Mouse (Mus musculus) heart, embryonic 10.5 days (tissue): ENCODE results near the gene St6gal1. TPM values are rescaled to one million over a fixed set of nuclear protein-coding genes. Genes with fewer than 3 reads are reported as not detected.
A peak's percentile ranks its signal among the peaks of the same experiment; 100 is the strongest.

Experiments used
- DNase-seq: peaks from one replicate; pipeline ENCODE4 v3.0.0-alpha.2; 2017; ENCODE audit warnings: low spot score
- H3K27ac ChIP-seq: fragments of 300-500 bp; sonication (generic); 2 replicates; pipeline ENCODE4 v1.5.1; 2016; ENCODE audit warnings: mild to moderate bottlenecking
- H3K27me3 ChIP-seq: fragments of 300-500 bp; sonication (generic); 2 replicates; pipeline ENCODE4 v1.6.1; 2016; ENCODE audit warnings: mild to moderate bottlenecking; ENCODE audit not compliant: poor library complexity, insufficient read depth, severe bottlenecking
- H3K36me3 ChIP-seq: fragments of 300-500 bp; sonication (generic); 2 replicates; pipeline ENCODE4 v1.6.1; 2016; ENCODE audit warnings: mild to moderate bottlenecking, moderate library complexity
- H3K4me1 ChIP-seq: fragments of 300-500 bp; sonication (generic); 2 replicates; pipeline ENCODE4 v1.6.1; 2016; ENCODE audit warnings: mild to moderate bottlenecking
- H3K4me3 ChIP-seq: fragments of 300-500 bp; sonication (generic); 2 replicates; pipeline ENCODE4 v1.5.1; 2016; ENCODE audit warnings: mild to moderate bottlenecking, moderate library complexity
- H3K9me3 ChIP-seq: fragments of 300-500 bp; sonication (generic); 2 replicates; pipeline ENCODE4 v1.6.1; 2016; ENCODE audit warnings: mild to moderate bottlenecking, moderate library complexity
- WGBS: fragments of 180-500 bp; shearing (Covaris S2); methylation state at CpG from one replicate; pipeline ENCODE4 v1.1.7; 2016; 5-methylcytosine and 5-hydroxymethylcytosine counted together
- polyA plus RNA-seq: library from polyadenylated mRNA; unstranded; fragments of >200 nt; fragmentation: Nextera tagmentation; extraction: Ambion mirVana; gene quantifications from 2 replicates; pipeline ENCODE4 v1.2.1, GENCODE M21; 2016

Gene St6gal1
- polyA plus RNA-seq, 1 experiment from 2014 or later: 18.0 TPM

- Histone ChIP-seq H3K36me3 (no peaks in the 10 kb centered on the region), H3K27me3 (no peaks in the 10 kb centered on the region), H3K27ac (no peak overlapping the region), H3K9me3 (no peaks in the 10 kb centered on the region), H3K4me1 (no peaks in the 10 kb centered on the region), H3K4me3 (no peak overlapping the region)
- DNase-seq: no peak
- 82% methylated on average over 7 of the region's 7 CpGs for WGBS
These were observed 146.2 kb downstream of the St6gal1 start for GRCm38 (mm10) chr16:23370724-23371123.

- Histone ChIP-seq H3K27me3 (no peaks in the 10 kb centered on the region), H3K4me1 (no peaks in the 10 kb centered on the region), H3K9me3 (no peaks in the 10 kb centered on the region), H3K27ac (no peak overlapping the region), H3K4me3 (no peak overlapping the region), H3K36me3 (no peaks in the 10 kb centered on the region)
- no peak for DNase-seq
- WGBS: 66% methylated on average over 2 of the region's 2 CpGs
These were observed 147.8 kb downstream of the St6gal1 start for GRCm38 (mm10) chr16:23372340-23372739.

GRCm38 (mm10) chr16:23374068-23374467 is 149.5 kb downstream of the St6gal1 start:
- Histone ChIP-seq H3K4me1 (no peaks in the 10 kb centered on the region), H3K9me3 (no peaks in the 10 kb centered on the region), H3K36me3 (no peaks in the 10 kb centered on the region), H3K4me3 (no peak overlapping the region), H3K27ac (no peak overlapping the region), H3K27me3 (0 out of 2 replicates have a peak, but pooled peaks cover 5% of the 10 kb centered on the region)
- WGBS: 85% methylated on average over 4 of the region's 4 CpGs
- no peak for DNase-seq

GRCm38 (mm10) chr16:23374938-23375337 is 150.4 kb downstream of the St6gal1 start:
- Histone ChIP-seq H3K27ac (no peak overlapping the region), H3K36me3 (no peaks in the 10 kb centered on the region), H3K4me3 (no peak overlapping the region), H3K27me3 (0 out of 2 replicates have a peak, but pooled peaks cover 5% of the 10 kb centered on the region), H3K9me3 (no peaks in the 10 kb centered on the region), H3K4me1 (no peaks in the 10 kb centered on the region)
- WGBS: 69% methylated on average over 5 of the region's 5 CpGs
- DNase-seq: no peak

GRCm38 (mm10) chr16:23376189-23376588 is 151.6 kb downstream of the St6gal1 start:
- WGBS: 45% methylated on average over 10 of the region's 10 CpGs
- Histone ChIP-seq H3K27me3 (0 out of 2 replicates have a peak, but pooled peaks cover 5% of the 10 kb centered on the region), H3K27ac (no peak overlapping the region), H3K4me1 (no peaks in the 10 kb centered on the region), H3K4me3 (no peak overlapping the region), H3K36me3 (no peaks in the 10 kb centered on the region), H3K9me3 (no peaks in the 10 kb centered on the region)
- DNase-seq: no peak

GRCm38 (mm10) chr16:23379536-23380230 is 155.1 kb downstream of the St6gal1 start:
- Histone ChIP-seq H3K4me1 (no peaks in the 10 kb centered on the region), H3K36me3 (no peaks in the 10 kb centered on the region), H3K4me3 (no peak overlapping the region), H3K27ac (no peak overlapping the region), H3K9me3 (peaks cover 4% of the 10 kb centered on the region; the same call in 1 of the 2 replicates), H3K27me3 (0 out of 2 replicates have a peak, but pooled peaks cover 5% of the 10 kb centered on the region)
- WGBS: 81% methylated on average over 3 of the region's 3 CpGs
- DNase-seq: no peak

GRCm38 (mm10) chr16:23384304-23384703 is 159.8 kb downstream of the St6gal1 start:
- DNase-seq: no peak
- no peaks in the 10 kb centered on the region for H3K27me3 ChIP-seq
- H3K9me3 ChIP-seq: peaks cover 4% of the 10 kb centered on the region; the same call in 1 of the 2 replicates

GRCm38 (mm10) chr16:23397931-23398330 is 173.4 kb downstream of the St6gal1 start:
- 86% methylated on average over 5 of the region's 5 CpGs for WGBS
- Histone ChIP-seq H3K4me3 (no peak overlapping the region), H3K9me3 (no peaks in the 10 kb centered on the region), H3K27me3 (no peaks in the 10 kb centered on the region), H3K27ac (no peak overlapping the region), H3K36me3 (no peaks in the 10 kb centered on the region), H3K4me1 (peaks cover 10% of the 10 kb centered on the region)
- no peak for DNase-seq

More at GRCm38 (mm10) chr16:23384304-23384703, 159.8 kb downstream of the St6gal1 start:
- Histone ChIP-seq H3K4me3 (no peak overlapping the region), H3K36me3 (no peaks in the 10 kb centered on the region), H3K4me1 (no peaks in the 10 kb centered on the region), H3K27ac (no peak overlapping the region)

- 0 out of 2 replicates have a peak overlapping the region, but pooled peaks have one; percentile 16 for H3K27ac ChIP-seq
- H3K4me3 ChIP-seq: no peak overlapping the region
- no peaks in the 10 kb centered on the region for H3K36me3 ChIP-seq
- no peaks in the 10 kb centered on the region for H3K27me3 ChIP-seq
- H3K4me1 ChIP-seq: peaks cover 14% of the 10 kb centered on the region
- WGBS: 27% methylated on average over 4 of the region's 4 CpGs
- DNase-seq: no peak
- H3K9me3 ChIP-seq: no peaks in the 10 kb centered on the region
These were observed 176.9 kb downstream of the St6gal1 start for GRCm38 (mm10) chr16:23401463-23401862.

GRCm38 (mm10) chr16:23401959-23402358 is 177.4 kb downstream of the St6gal1 start:
- Histone ChIP-seq H3K4me1 (peaks cover 14% of the 10 kb centered on the region), H3K27me3 (no peaks in the 10 kb centered on the region), H3K36me3 (no peaks in the 10 kb centered on the region), H3K4me3 (no peak overlapping the region), H3K27ac (0 out of 2 replicates have a peak overlapping the region, but pooled peaks have one; percentile 16), H3K9me3 (no peaks in the 10 kb centered on the region)
- WGBS: 65% methylated on average over 3 of the region's 3 CpGs
- DNase-seq: no peak

- peak; percentile 83 for DNase-seq
- H3K27ac ChIP-seq: no peak overlapping the region
- peaks cover 14% of the 10 kb centered on the region for H3K4me1 ChIP-seq
- H3K36me3 ChIP-seq: no peaks in the 10 kb centered on the region
- H3K27me3 ChIP-seq: no peaks in the 10 kb centered on the region
- no peaks in the 10 kb centered on the region for H3K9me3 ChIP-seq
- H3K4me3 ChIP-seq: no peak overlapping the region
- WGBS: 36% methylated on average over 8 of the region's 8 CpGs
These were observed 178.6 kb downstream of the St6gal1 start for GRCm38 (mm10) chr16:23403008-23403755.
